Comparison of ENCODE assay signal across 15 mouse cellular contexts in the genomic region with DNA sequence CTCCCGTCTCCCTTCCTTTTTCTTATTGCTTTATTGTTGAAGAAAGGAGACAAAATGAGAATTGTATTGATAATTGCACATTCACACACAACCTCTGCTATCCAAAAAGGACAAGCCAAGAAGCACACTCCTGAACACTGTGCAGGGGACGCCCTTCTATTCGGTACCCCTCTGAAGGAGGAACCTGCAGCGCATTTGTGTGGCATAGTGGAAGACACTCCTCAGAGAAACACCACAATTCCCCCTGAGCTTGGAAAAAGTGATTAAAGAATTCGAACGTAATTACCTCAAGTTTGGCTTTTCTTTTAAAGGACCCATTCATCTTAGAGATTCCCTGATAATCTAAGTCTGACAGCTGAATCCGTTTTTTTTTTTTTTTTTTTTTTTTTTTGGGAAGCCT.
"Had no signal": no experiment of that assay in that cellular context is flagged by ENCODE, and none has a peak within 500 bp of the region (broad histone marks: within the 10 kb centered on the region; RNA-seq: fewer than 3 reads in every experiment).

No protein-coding gene starts in this region.

- DNase-seq: retina, postnatal 1 day; right cerebral cortex, adult 18-20 months; right cerebral cortex, postnatal 14 days; right cerebral cortex, postnatal 25 days; right cerebral cortex, postnatal 4 days; spleen, adult 18-20 months; thymus, adult 18-20 months; thymus, adult 2 months; thymus, postnatal 14 days; thymus, postnatal 25 days; thymus, postnatal 36 days; thymus, postnatal 4 days had no signal

- H3K9me3 ChIP-seq: neural tube, embryonic 15.5 days; stomach, embryonic 15.5 days had no signal

- H3K4me3 ChIP-seq: neural tube, embryonic 15.5 days; stomach, embryonic 15.5 days had no signal

- H3K36me3 ChIP-seq: neural tube, embryonic 15.5 days; stomach, embryonic 15.5 days had no signal

- H3K27ac ChIP-seq: neural tube, embryonic 15.5 days; stomach, embryonic 15.5 days; stomach, postnatal 0 days had no signal

- H3K9ac ChIP-seq: neural tube, embryonic 15.5 days; stomach, embryonic 15.5 days had no signal

- H3K27me3 ChIP-seq: neural tube, embryonic 15.5 days; stomach, embryonic 15.5 days had no signal

- H3K4me2 ChIP-seq: neural tube, embryonic 15.5 days; stomach, embryonic 15.5 days had no signal
